Mouse (Mus musculus) kidney, adult 2 months (tissue): ENCODE measurements around the gene Maea.

Source experiments
- CTCF ChIP-seq: fragments of 200-500 bp; conservative IDR thresholded peaks from 2 replicates; pipeline ENCODE4 v1.5.1; 2011; ENCODE audit warnings: low read depth, mild to moderate bottlenecking, control low read depth, low read length, moderate library complexity, mixed read lengths; ENCODE audit not compliant: insufficient read depth, insufficient read length
- POLR2A ChIP-seq: fragments of 200-500 bp; IDR thresholded peaks from one replicate; pipeline ENCODE4 v1.6.1; 2011; ENCODE audit warnings: low read depth, low read length, control low read depth

GRCm38 (mm10) chr5:33396828-33397227 lies 61.5 kb downstream of the Maea start:
- TF ChIP-seq CTCF (no peak), POLR2A (no peak)
